Mouse (Mus musculus): ENCODE measurements around the gene Dmrtb1.

DNA sequence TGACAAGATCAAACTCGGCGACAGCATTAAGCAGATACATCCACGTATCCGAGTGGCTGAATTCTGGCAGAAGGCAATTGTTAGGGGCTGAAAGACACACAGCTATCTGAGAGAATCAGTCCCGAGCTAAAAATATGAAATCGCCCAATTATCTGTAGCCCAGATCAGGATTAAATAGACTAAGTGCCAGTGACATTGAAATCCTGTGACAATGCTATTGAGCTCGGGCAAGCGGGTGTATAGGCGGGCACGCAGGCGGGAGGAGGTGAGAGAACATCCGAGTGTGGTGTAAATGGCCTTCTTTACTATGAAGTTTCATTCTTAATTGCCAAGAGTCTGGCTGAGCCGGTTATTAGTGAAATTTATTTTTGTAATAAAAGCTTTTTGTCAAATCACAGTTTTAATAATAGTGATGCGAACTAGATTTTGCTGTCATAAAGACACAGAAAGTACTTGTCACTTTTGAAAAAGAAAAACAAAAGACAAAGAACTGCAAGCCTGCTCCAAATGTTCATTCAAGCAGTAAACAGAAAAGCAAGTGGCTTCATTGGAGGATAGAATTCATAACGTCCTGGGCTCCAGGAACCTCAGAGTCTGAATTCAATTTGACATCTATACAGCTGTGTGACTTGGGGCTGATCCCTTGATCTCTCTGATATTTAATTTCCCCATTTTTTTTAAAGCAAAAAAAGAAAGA, 46.5 kb upstream of the Dmrtb1 start:
- TF ChIP-seq CTCF (IDR thresholded peaks at IDR 0.05; ENCODE audit: low read depth) (no peak), EP300 (IDR thresholded peaks at IDR 0.05; ENCODE audit: low read depth) (no peak)

Measured in liver, postnatal 0 days (tissue).